Mouse (Mus musculus) hindbrain, embryonic 13.5 days (tissue): Measurements from ENCODE around the gene Slc39a5. TPM values are rescaled to one million over a fixed set of nuclear protein-coding genes. Genes with fewer than 3 reads are reported as not detected.

Experiments
- ATAC-seq: fragments of 200-750 bp; cut with Nextera tagmentation; 2 replicates; pipeline ENCODE4 v1.8.0; 2017; ENCODE audit warnings: moderate TSS enrichment; ENCODE audit not compliant: low FRiP score
- H3K27ac ChIP-seq: fragments of 300-500 bp; sonication (generic); 2 replicates; pipeline ENCODE4 v1.5.1; 2015; ENCODE audit warnings: inconsistent platforms, mild to moderate bottlenecking, moderate library complexity
- H3K27me3 ChIP-seq: fragments of 300-500 bp; sonication (generic); 2 replicates; pipeline ENCODE4 v1.6.1; 2015; ENCODE audit warnings: mild to moderate bottlenecking, inconsistent platforms
- H3K36me3 ChIP-seq: fragments of 300-500 bp; sonication (generic); 2 replicates; pipeline ENCODE4 v1.6.1; 2015; ENCODE audit warnings: mild to moderate bottlenecking, inconsistent platforms
- H3K4me1 ChIP-seq: fragments of 300-500 bp; sonication (generic); replicated peaks from 2 replicates; pipeline ENCODE4 v1.6.1; 2015; ENCODE audit warnings: inconsistent platforms
- H3K4me2 ChIP-seq: fragments of 300-500 bp; sonication (generic); 2 replicates; pipeline ENCODE4 v1.6.1; 2015; ENCODE audit warnings: inconsistent platforms, mild to moderate bottlenecking, moderate library complexity
- H3K4me3 ChIP-seq: fragments of 300-500 bp; sonication (generic); 2 replicates; pipeline ENCODE4 v1.5.1; 2015; ENCODE audit warnings: mild to moderate bottlenecking, inconsistent platforms
- H3K9ac ChIP-seq: fragments of 300-500 bp; sonication (generic); 2 replicates; pipeline ENCODE4 v1.6.1; 2015; ENCODE audit warnings: mild to moderate bottlenecking, inconsistent platforms
- H3K9me3 ChIP-seq: fragments of 300-500 bp; sonication (generic); 2 replicates; pipeline ENCODE4 v1.6.1; 2016; ENCODE audit warnings: inconsistent platforms
- WGBS: fragments of 180-500 bp; shearing (Covaris S2); methylation state at CpG from one replicate; pipeline ENCODE4 v1.1.7; 2015; 5-methylcytosine and 5-hydroxymethylcytosine counted together
- polyA plus RNA-seq: library from polyadenylated mRNA; unstranded; fragments of >200 nt; fragmentation: Nextera tagmentation; extraction: Ambion mirVana; gene quantifications from 2 replicates; pipeline ENCODE4 v1.2.1, GENCODE M21; 2015

Gene Slc39a5
- polyA plus RNA-seq, 1 experiment from 2014 or later: not detected

DNA sequence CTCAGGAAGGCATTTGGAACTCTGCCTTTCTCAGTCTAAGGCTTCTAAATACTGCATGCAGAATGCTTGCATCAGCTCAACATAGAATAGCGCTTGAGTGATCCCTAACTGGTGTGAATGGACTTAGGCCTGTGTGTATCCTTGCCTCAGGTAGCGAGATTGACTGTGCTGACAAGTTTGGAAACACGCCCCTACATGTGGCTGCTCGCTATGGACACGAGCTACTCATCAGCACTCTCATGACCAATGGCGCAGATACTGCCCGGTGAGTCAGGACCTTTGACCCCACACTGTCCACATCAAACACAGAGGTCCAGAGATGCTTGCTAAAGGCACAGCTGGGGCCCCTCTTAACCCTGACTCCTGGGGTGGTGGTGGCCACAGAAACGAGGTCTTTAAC lies 18.5 kb downstream of the Slc39a5 start:
- Histone ChIP-seq H3K27me3 (no peaks in the 10 kb centered on the region), H3K4me2 (no peak overlapping the region), H3K4me3 (no peak overlapping the region), H3K36me3 (peaks cover 92% of the 10 kb centered on the region), H3K9ac (no peak overlapping the region), H3K4me1 (peaks cover 18% of the 10 kb centered on the region), H3K9me3 (no peaks in the 10 kb centered on the region), H3K27ac (no peak overlapping the region)
- ATAC-seq: no peak
- WGBS: 81% methylated on average over 8 of the region's 8 CpGs

DNA sequence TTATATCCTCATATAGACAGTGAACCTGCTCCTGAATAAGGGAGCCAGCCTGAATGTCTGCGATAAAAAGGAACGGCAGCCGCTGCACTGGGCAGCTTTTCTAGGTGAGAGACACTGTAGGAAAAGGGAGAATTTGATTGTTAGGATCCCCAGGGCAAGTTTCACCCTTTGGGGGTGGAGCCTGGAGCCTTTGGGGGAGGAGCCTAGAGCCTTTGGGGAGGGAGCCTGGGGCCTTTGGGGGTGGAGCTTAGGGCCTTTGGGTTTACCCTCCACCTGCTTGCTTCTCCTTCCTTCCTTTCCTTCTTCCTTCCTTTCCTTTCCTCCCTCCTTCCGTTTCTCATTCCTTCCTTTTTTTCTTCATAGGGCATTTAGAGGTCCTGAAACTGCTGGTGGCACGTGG lies 20.5 kb downstream of the Slc39a5 start:
- H3K4me2 ChIP-seq: no peak overlapping the region
- peaks cover 73% of the 10 kb centered on the region for H3K36me3 ChIP-seq
- no peak overlapping the region for H3K9ac ChIP-seq
- H3K4me1 ChIP-seq: peaks cover 29% of the 10 kb centered on the region
- H3K9me3 ChIP-seq: no peaks in the 10 kb centered on the region
- H3K27me3 ChIP-seq: no peaks in the 10 kb centered on the region
- no peak overlapping the region for H3K4me3 ChIP-seq
- no peak overlapping the region for H3K27ac ChIP-seq
- WGBS: 93% methylated on average over 5 of the region's 5 CpGs
- no peak for ATAC-seq

GRCm38 (mm10) chr10:128379260-128379659 lies 21.8 kb downstream of the Slc39a5 start:
- no peaks in the 10 kb centered on the region for H3K9me3 ChIP-seq
- 92% methylated on average over 7 of the region's 7 CpGs for WGBS
- no peaks in the 10 kb centered on the region for H3K27me3 ChIP-seq
- peaks cover 60% of the 10 kb centered on the region for H3K36me3 ChIP-seq
- H3K4me3 ChIP-seq: no peak overlapping the region
- no peak overlapping the region for H3K4me2 ChIP-seq
- no peak overlapping the region for H3K27ac ChIP-seq
- H3K9ac ChIP-seq: peak overlapping the region; percentile 100; the same call in 1 of the 2 replicates
- peaks cover 29% of the 10 kb centered on the region for H3K4me1 ChIP-seq
- ATAC-seq: no peak

GRCm38 (mm10) chr10:128378462-128378861 lies 22.6 kb downstream of the Slc39a5 start:
- H3K9me3 ChIP-seq: no peaks in the 10 kb centered on the region
- peak overlapping the region; percentile 100 for H3K9ac ChIP-seq
- H3K4me1 ChIP-seq: peaks cover 29% of the 10 kb centered on the region
- H3K4me3 ChIP-seq: peak overlapping the region; percentile 96
- no peaks in the 10 kb centered on the region for H3K27me3 ChIP-seq
- peak overlapping the region; percentile 97; the same call in 1 of the 2 replicates for H3K27ac ChIP-seq
- ATAC-seq: no peak
- H3K4me2 ChIP-seq: peak overlapping the region; percentile 63
- peaks cover 52% of the 10 kb centered on the region for H3K36me3 ChIP-seq
- 58% methylated on average over 3 of the region's 3 CpGs for WGBS

GRCm38 (mm10) chr10:128377940-128378448 lies 23.0 kb downstream of the Slc39a5 start:
- Histone ChIP-seq H3K4me3 (peak overlapping the region; percentile 96), H3K27me3 (no peaks in the 10 kb centered on the region), H3K4me2 (peak overlapping the region; percentile 63), H3K4me1 (peaks cover 29% of the 10 kb centered on the region), H3K9ac (peak overlapping the region; percentile 100), H3K36me3 (peaks cover 47% of the 10 kb centered on the region), H3K27ac (peak overlapping the region; percentile 97), H3K9me3 (no peaks in the 10 kb centered on the region)
- WGBS: 54% methylated on average over 14 of the region's 14 CpGs
- ATAC-seq: no peak

GRCm38 (mm10) chr10:128377222-128377939 lies 23.6 kb downstream of the Slc39a5 start:
- Histone ChIP-seq H3K4me3 (peak overlapping the region; percentile 96), H3K4me1 (peaks cover 29% of the 10 kb centered on the region), H3K27ac (peak overlapping the region; percentile 97), H3K9ac (peak overlapping the region; percentile 100), H3K4me2 (peak overlapping the region; percentile 63), H3K9me3 (no peaks in the 10 kb centered on the region), H3K27me3 (no peaks in the 10 kb centered on the region), H3K36me3 (peaks cover 41% of the 10 kb centered on the region)
- ATAC-seq: peak; percentile 76
- WGBS: 0% methylated on average over 38 of the region's 47 CpGs

- Histone ChIP-seq H3K9ac (peak within 1 kb of the TSS; percentile 100), H3K4me2 (peak within 1 kb of the TSS; percentile 63), H3K36me3 (peaks cover 34% of the 10 kb centered on the region), H3K9me3 (no peaks in the 10 kb centered on the region), H3K27me3 (no peaks in the 10 kb centered on the region), H3K27ac (peak within 1 kb of the TSS; percentile 97), H3K4me3 (peak within 1 kb of the TSS; percentile 96), H3K4me1 (peaks cover 29% of the 10 kb centered on the region)
- peak; percentile 92 for ATAC-seq
- WGBS: 0% methylated on average over 33 of the region's 73 CpGs
Observed at GRCm38 (mm10) chr10:128376455-128377211, 24.4 kb downstream of the Slc39a5 start, which contains the start of gene Ankrd52. TSS of gene Ankrd52 (plus strand) at chr10:128377115.

GRCm38 (mm10) chr10:128376099-128376454 lies 25.0 kb downstream of the Slc39a5 start:
- H3K36me3 ChIP-seq: peaks cover 28% of the 10 kb centered on the region
- peak overlapping the region; percentile 100 for H3K9ac ChIP-seq
- peak overlapping the region; percentile 97 for H3K27ac ChIP-seq
- peaks cover 29% of the 10 kb centered on the region for H3K4me1 ChIP-seq
- WGBS: 45% methylated on average over 4 of the region's 4 CpGs
- no peaks in the 10 kb centered on the region for H3K27me3 ChIP-seq
- no peaks in the 10 kb centered on the region for H3K9me3 ChIP-seq
- no peak for ATAC-seq
- peak overlapping the region; percentile 63 for H3K4me2 ChIP-seq
- peak overlapping the region; percentile 96 for H3K4me3 ChIP-seq

DNA sequence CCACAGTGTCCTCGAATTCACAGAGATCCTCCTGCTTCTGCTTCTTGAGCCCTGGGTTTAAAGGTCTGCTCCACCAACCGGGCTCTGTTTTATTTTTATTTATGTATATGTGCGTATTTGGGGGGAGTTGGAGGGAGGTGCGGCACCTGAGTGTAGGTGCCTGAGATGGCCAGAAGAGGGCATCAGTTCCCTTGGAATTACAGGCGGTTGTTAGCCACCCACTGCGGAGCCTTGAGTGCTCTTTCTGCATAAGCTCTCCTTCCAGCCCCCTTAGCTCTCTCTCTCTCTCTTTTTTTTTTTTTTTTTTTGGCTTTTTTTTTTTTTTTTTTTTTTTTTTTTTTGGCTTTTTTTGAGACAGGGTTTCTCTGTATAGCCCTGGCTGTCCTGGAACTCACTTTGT lies 26.6 kb downstream of the Slc39a5 start:
- Histone ChIP-seq H3K4me3 (no peak overlapping the region), H3K27ac (no peak overlapping the region), H3K36me3 (peaks cover 11% of the 10 kb centered on the region), H3K4me2 (no peak overlapping the region), H3K9ac (no peak overlapping the region), H3K4me1 (peaks cover 32% of the 10 kb centered on the region), H3K9me3 (no peaks in the 10 kb centered on the region), H3K27me3 (no peaks in the 10 kb centered on the region)
- no peak for ATAC-seq
- WGBS: 78% methylated on average over 6 of the region's 6 CpGs

- Histone ChIP-seq H3K9ac (no peak overlapping the region), H3K27ac (no peak overlapping the region), H3K27me3 (no peaks in the 10 kb centered on the region), H3K4me1 (peaks cover 23% of the 10 kb centered on the region), H3K4me3 (no peak overlapping the region), H3K4me2 (no peak overlapping the region), H3K36me3 (0 out of 2 replicates have a peak, but pooled peaks cover under 1% of the 10 kb centered on the region), H3K9me3 (no peaks in the 10 kb centered on the region)
- ATAC-seq: no peak
- 84% methylated on average over 6 of the region's 6 CpGs for WGBS
Observed at GRCm38 (mm10) chr10:128372989-128373748, 27.9 kb downstream of the Slc39a5 start.

GRCm38 (mm10) chr10:128372142-128372541 lies 28.9 kb downstream of the Slc39a5 start:
- no peak overlapping the region for H3K4me2 ChIP-seq
- no peaks in the 10 kb centered on the region for H3K36me3 ChIP-seq
- no peaks in the 10 kb centered on the region for H3K9me3 ChIP-seq
- peaks cover 29% of the 10 kb centered on the region for H3K4me1 ChIP-seq
- H3K27ac ChIP-seq: no peak overlapping the region
- ATAC-seq: no peak
- 89% methylated on average over 5 of the region's 5 CpGs for WGBS
- H3K4me3 ChIP-seq: no peak overlapping the region
- no peaks in the 10 kb centered on the region for H3K27me3 ChIP-seq
- no peak overlapping the region for H3K9ac ChIP-seq

- Histone ChIP-seq H3K9ac (no peak overlapping the region), H3K27ac (no peak overlapping the region), H3K4me3 (no peak overlapping the region), H3K36me3 (peaks cover 4% of the 10 kb centered on the region; the same call in 1 of the 2 replicates), H3K4me2 (no peak overlapping the region), H3K27me3 (no peaks in the 10 kb centered on the region), H3K9me3 (no peaks in the 10 kb centered on the region), H3K4me1 (peaks cover 26% of the 10 kb centered on the region)
- WGBS: 59% methylated on average over 4 of the region's 4 CpGs
- no peak for ATAC-seq
Observed at GRCm38 (mm10) chr10:128370601-128371000, 30.4 kb downstream of the Slc39a5 start.
